Mouse (Mus musculus) E14TG2a.4 (cell line): ENCODE results near the gene Tmem229b.
"Not testable (repeated sequence)": the region's sequence is repeated elsewhere in the genome, so short reads cannot be mapped to it uniquely, and the experiment has no call there.

Experiments used
- H3K27me3 ChIP-seq: 2 replicates; pipeline ENCODE4 v1.6.1; 2014; ENCODE audit warnings: low read length, control low read depth; ENCODE audit not compliant: insufficient read depth
- H3K36me3 ChIP-seq: 2 replicates; pipeline ENCODE4 v1.6.1; 2014; ENCODE audit warnings: low read length, control low read depth; ENCODE audit not compliant: insufficient read depth
- H3K4me1 ChIP-seq: replicated peaks from 2 replicates; pipeline ENCODE4 v1.6.1; 2014; ENCODE audit warnings: low read depth, low read length, control low read depth
- H3K4me3 ChIP-seq: replicated peaks from 2 replicates; pipeline ENCODE4 v1.5.1; 2014; ENCODE audit warnings: mild to moderate bottlenecking, low read length
- H3K9me3 ChIP-seq: 2 replicates; pipeline ENCODE4 v1.6.1; 2014; ENCODE audit warnings: low read length, control low read depth
- CTCF ChIP-seq: conservative IDR thresholded peaks from 2 replicates; pipeline ENCODE4 v1.5.1; 2014; ENCODE audit warnings: low read length
- NANOG ChIP-seq: IDR thresholded peaks from 2 replicates; pipeline ENCODE4 v1.6.1; 2014; ENCODE audit warnings: borderline replicate concordance, low read length, mixed read lengths
- POU5F1 ChIP-seq: IDR thresholded peaks from 2 replicates; pipeline ENCODE4 v1.6.1; 2014; ENCODE audit warnings: low read length, borderline replicate concordance

Gene Tmem229b

GRCm38 (mm10) chr12:78923539-78924189 lies 83.8 kb downstream of the Tmem229b start:
- Histone ChIP-seq H3K4me1 (peaks cover 4% of the 10 kb centered on the region), H3K4me3 (no peak overlapping the region), H3K27me3 (no peaks in the 10 kb centered on the region), H3K9me3 (no peaks in the 10 kb centered on the region), H3K36me3 (no peaks in the 10 kb centered on the region)
- TF ChIP-seq POU5F1 (no peak), CTCF (no peak), NANOG (no peak)

- H3K4me3 ChIP-seq, H3K27me3 ChIP-seq, H3K9me3 ChIP-seq, H3K36me3 ChIP-seq, H3K4me1 ChIP-seq: not testable (repeated sequence)
These were observed 84.5 kb downstream of the Tmem229b start for GRCm38 (mm10) chr12:78922977-78923376.

- Histone ChIP-seq H3K9me3 (no peaks in the 10 kb centered on the region), H3K27me3 (no peaks in the 10 kb centered on the region), H3K4me3 (no peak overlapping the region), H3K4me1 (peaks cover 8% of the 10 kb centered on the region), H3K36me3 (no peaks in the 10 kb centered on the region)
- TF ChIP-seq CTCF (no peak), NANOG (no peak), POU5F1 (no peak)
These were observed 85.4 kb downstream of the Tmem229b start for GRCm38 (mm10) chr12:78922058-78922457.

- H3K4me1 ChIP-seq = peaks cover 10% of the 10 kb centered on the region
- H3K9me3 ChIP-seq = no peaks in the 10 kb centered on the region
- TF ChIP-seq CTCF = no peak
- no peak for TF ChIP-seq POU5F1
- TF ChIP-seq NANOG = no peak
- no peaks in the 10 kb centered on the region for H3K36me3 ChIP-seq
- no peak overlapping the region for H3K4me3 ChIP-seq
- H3K27me3 ChIP-seq = no peaks in the 10 kb centered on the region
These were observed 86.0 kb downstream of the Tmem229b start for GRCm38 (mm10) chr12:78921421-78921820.

GRCm38 (mm10) chr12:78919079-78919712 lies 88.2 kb downstream of the Tmem229b start:
- Histone ChIP-seq H3K4me1 (peaks cover 10% of the 10 kb centered on the region), H3K9me3 (no peaks in the 10 kb centered on the region), H3K36me3 (no peaks in the 10 kb centered on the region), H3K27me3 (no peaks in the 10 kb centered on the region), H3K4me3 (no peak overlapping the region)
- TF ChIP-seq NANOG (no peak), CTCF (peak; percentile 54)

- H3K27me3 ChIP-seq = peaks cover 5% of the 10 kb centered on the region
- TF ChIP-seq POU5F1 (no peak), NANOG (no peak), CTCF (peak; percentile 53)
- H3K4me1 ChIP-seq = peaks cover 10% of the 10 kb centered on the region
- no peaks in the 10 kb centered on the region for H3K36me3 ChIP-seq
- H3K4me3 ChIP-seq = no peak overlapping the region
- no peaks in the 10 kb centered on the region for H3K9me3 ChIP-seq
These were observed 89.0 kb downstream of the Tmem229b start for GRCm38 (mm10) chr12:78918227-78919078.

GRCm38 (mm10) chr12:78916278-78916677 lies 91.1 kb downstream of the Tmem229b start:
- peaks cover 21% of the 10 kb centered on the region for H3K27me3 ChIP-seq
- no peak for TF ChIP-seq POU5F1
- TF ChIP-seq NANOG = no peak
- TF ChIP-seq CTCF = peak; percentile 90
- H3K4me1 ChIP-seq = peaks cover 27% of the 10 kb centered on the region
- no peaks in the 10 kb centered on the region for H3K36me3 ChIP-seq
- H3K4me3 ChIP-seq = no peak overlapping the region
- H3K9me3 ChIP-seq = no peaks in the 10 kb centered on the region

GRCm38 (mm10) chr12:78915561-78915960 lies 91.9 kb downstream of the Tmem229b start:
- Histone ChIP-seq H3K36me3 (no peaks in the 10 kb centered on the region), H3K9me3 (no peaks in the 10 kb centered on the region), H3K4me3 (no peak overlapping the region), H3K27me3 (peaks cover 27% of the 10 kb centered on the region), H3K4me1 (peaks cover 34% of the 10 kb centered on the region)
- TF ChIP-seq CTCF = no peak
- no peak for TF ChIP-seq POU5F1
- TF ChIP-seq NANOG = no peak

- TF ChIP-seq CTCF = no peak
- no peak for TF ChIP-seq NANOG
- no peak for TF ChIP-seq POU5F1
- Histone ChIP-seq H3K4me3 (no peak overlapping the region), H3K36me3 (no peaks in the 10 kb centered on the region), H3K9me3 (no peaks in the 10 kb centered on the region; the same call in 1 of the 2 replicates), H3K27me3 (peaks cover 31% of the 10 kb centered on the region), H3K4me1 (peaks cover 43% of the 10 kb centered on the region)
These were observed 93.0 kb downstream of the Tmem229b start for GRCm38 (mm10) chr12:78914458-78914857.
